Mouse (Mus musculus): ENCODE results near the gene Frmpd2.

Gene Frmpd2

DNA sequence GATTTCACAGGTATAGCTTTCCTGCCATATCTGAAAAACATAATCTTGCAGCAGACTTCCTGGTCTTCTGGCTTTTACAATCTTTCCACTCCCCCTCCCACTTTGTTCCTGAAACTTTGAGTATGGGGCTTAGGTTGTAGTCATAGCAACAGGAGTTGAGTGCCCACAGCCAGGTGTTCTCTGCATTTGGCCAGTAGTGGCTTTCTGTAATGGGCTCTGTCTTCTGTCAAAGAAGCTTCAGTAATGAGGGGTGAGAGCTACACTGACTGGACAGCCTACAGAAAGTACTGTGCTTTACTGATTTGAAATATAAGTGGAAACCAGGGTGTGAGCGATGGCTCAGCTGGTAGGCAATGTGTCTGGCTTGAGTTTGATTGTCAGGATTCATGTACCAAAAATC is 37.2 kb downstream of the Frmpd2 start:
- no peak for DNase-seq (ENCODE audit: low spot score)

GRCm38 (mm10) chr14:33513877-33514276 is 42.4 kb downstream of the Frmpd2 start:
- no peak for DNase-seq (ENCODE audit: low spot score)

DNA sequence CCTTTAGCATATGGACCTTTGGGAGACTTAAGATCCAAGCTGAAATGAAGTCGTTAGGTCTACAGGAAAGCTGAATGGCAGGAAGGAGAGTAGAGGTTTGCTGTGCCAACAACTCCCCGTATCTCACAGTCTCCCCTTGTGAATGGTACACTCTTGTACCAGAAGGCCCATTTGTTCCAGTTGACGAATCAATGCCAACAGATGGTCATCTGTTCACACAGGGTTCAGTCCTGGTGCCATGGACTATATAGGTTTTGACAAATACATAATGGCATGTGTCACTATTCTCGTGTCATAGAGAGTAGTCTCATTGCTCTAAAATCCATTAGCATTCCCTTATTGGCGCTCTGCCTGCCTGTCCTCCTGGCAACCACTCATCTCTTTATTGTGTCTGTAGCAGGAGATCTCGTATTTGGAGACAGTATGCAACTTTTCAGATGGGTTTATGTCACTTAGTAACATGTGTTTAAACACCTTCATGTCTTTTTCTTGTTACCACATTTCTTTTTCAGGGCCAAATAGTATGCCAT is 43.3 kb downstream of the Frmpd2 start:
- DNase-seq (ENCODE audit: low spot score): no peak

- DNase-seq (ENCODE audit: low spot score): no peak
These were observed 50.0 kb downstream of the Frmpd2 start for GRCm38 (mm10) chr14:33521538-33521937.

DNA sequence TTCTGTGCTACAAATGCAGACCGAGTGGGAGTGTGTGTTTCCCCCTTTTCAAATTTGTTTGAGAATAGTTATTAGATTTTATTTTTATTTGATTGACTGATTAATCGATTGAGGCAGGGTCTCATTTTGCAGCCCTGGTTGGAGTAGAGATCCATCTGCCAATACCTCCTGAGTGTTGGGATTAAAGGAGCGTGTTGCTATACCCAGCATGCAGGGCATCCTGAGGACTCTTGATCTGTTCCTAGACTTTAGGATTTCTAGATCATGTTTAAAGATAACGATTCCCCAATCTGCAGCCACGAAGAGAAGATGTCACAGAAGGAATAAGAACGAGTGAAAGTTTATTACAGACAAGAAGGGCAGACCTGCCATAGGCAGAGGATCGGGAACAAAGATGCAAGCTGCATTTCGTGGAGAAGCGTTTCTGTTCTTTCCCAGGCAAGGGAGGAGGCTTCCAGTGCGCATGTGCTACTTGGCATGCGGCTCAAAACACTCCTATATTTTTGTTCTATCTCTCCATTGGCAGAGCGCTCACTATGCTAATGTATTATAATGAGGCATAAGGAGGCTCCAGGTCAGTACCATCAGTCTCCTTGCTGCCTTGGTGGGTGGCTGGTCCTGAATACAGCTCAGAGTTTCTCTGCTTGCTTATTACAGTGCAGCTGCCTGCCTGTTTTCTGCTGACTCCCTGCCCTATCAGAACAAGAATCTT is 53.9 kb downstream of the Frmpd2 start:
- DNase-seq (ENCODE audit: low spot score): no peak

DNA sequence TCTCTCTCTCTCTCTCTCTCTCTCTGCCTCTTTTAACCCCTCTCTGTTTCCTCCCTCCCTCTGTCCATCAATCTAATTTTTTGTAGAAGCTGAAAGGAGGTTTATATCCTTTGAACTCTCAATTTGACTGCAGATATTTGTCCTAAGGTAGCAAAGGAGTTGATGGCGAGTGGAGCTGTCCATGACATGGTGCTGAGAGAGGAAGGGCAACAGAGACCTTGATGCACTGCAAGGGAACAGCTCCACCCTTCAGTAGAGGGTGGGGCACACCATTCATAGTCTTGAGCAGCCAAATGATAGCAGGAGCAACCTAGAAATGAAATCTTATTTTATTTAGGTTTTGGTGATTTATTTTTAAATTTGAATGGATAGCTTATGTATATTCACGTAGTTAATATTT is 55.1 kb downstream of the Frmpd2 start:
- DNase-seq (ENCODE audit: low spot score): no peak

- no peak for DNase-seq (ENCODE audit: low spot score)
These were observed 56.4 kb downstream of the Frmpd2 start for GRCm38 (mm10) chr14:33527938-33528337.

DNA sequence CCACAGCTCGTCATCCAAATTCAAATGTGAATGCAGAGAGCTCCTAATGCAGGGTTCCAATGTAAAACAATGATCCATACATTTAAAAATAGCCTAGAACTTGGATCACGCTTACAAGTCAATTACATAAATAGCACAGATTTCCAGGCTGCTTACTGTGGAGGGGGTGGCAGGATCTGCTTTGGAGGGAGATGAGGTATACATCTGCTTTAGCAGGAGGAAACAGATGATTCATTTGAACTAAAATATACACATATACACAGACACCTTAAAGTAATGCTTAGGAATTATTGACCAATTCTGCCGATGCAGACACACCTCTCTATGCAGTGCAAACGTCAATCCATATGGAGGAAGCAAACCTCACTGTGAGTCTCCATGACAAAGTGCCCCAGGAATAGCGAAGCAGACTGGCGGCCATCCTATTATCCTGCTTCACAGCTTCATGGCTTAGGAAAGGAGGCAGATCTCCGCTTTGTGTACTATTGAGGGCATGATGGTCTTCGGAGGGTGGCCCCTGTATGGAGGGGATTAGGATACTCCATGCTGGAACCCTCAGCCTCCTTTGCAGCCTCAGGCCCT is 59.9 kb downstream of the Frmpd2 start:
- no peak for DNase-seq (ENCODE audit: low spot score)

- DNase-seq (ENCODE audit: low spot score): no peak
These were observed 61.3 kb downstream of the Frmpd2 start for GRCm38 (mm10) chr14:33532792-33533191.

DNA sequence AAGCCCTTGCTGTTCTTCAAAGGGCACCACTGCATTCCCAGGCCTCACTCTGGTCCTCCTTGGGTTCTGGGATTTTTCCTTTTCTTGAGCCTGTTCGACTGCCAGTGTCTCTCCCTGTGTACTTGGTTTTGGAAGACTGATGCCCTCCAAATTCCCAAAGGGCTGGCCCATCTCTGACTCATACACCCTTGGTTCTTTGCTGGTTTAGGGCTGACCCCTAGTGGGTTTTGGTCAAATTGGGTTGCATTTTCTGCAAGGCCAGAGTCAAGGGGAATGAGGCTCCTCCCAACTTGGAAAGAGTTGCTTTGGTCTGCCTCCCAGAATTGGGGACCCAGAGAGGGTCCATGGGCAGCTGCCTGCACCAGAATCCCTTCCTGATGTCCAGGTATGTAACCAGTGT is 62.0 kb downstream of the Frmpd2 start:
- DNase-seq (ENCODE audit: low spot score): no peak

DNA sequence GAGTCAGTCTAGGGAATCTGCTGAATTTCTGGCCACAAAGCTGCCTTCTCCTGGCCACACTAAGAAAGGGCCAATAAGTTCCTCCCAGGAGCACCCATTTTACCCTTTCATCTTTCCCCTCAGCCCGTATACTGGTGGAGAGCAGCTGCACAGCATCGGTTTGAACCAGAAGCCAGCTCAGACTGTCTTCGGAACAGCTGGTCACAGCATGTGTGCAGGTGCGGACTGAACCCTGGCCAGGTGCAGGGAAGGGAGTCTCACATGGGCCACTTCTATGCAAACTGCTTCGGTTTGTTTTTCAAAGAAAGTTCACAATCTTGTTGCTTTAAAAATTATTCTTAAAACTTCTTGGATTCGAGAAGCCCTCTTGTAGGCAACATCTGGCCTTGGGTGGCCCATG is 63.8 kb downstream of the Frmpd2 start:
- DNase-seq (ENCODE audit: low spot score): no peak

GRCm38 (mm10) chr14:33539559-33540167 is 68.2 kb downstream of the Frmpd2 start:
- DNase-seq (ENCODE audit: low spot score): no peak

DNA sequence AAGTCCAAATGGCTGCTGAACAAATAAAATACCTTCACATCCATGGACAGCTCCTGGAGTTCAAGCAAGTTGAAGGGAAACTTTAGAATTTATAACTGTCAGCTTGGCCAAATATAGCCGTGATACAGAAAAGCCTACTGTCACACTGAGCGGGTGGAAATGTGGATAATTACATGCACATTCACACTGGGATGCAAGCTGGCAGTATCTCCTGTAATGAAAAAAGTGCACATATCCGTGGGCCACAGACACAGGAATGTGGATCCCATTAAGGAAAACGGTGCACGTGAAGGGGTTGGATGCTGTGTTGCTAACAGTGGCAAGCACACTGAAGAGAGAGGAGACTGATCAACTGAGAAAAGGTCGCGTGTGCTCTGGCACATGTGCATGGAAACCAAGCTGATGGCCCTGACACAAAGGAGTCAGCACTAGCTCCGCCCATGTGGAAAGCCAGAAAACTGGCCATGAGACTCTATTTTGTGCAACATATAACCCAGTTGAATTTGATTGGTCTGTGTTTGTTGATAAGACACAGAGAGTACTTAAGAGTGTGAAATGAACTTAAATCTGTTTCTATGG is 74.2 kb downstream of the Frmpd2 start:
- no peak for DNase-seq (ENCODE audit: low spot score)

DNA sequence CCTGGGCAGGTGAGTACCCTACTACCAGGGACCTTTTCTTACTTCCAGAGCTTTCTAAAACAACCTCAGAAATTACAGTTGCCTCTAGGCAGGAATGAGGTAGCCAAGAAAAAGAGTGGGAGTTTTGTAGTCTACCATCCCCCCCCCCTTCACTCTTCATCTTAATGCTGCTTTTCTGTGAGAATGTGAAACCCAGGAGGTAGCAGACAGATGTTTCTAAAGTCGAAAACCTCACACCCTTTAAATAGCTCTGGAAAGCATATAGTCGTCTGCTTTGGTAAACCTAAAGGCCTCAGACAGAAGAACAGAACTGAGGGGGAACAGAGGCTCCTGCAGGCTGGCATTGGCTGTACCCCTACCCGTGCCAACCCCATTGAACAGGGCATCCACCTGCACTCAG is 77.2 kb downstream of the Frmpd2 start:
- no peak for DNase-seq (ENCODE audit: low spot score)

DNA sequence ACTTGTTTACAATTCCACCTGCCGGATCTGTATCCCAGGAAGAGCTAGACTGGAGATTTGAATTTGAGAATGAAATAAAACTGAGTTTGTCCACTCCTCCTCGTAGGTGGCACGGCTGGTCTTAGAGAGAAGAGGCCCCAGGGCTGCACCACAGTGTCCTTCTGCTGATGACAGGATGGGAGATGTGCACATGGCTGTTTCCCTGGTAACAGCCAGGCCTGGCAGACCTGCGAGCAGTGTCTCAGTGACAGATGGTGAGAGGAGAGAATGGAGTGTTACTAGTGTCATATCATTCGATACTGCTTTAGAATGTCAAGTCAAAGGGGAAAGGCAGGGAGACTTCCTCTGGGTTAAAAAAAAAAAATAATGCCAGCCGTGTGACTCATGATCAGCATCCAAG is 78.4 kb downstream of the Frmpd2 start:
- no peak for DNase-seq (ENCODE audit: low spot score)

- no peak for DNase-seq (ENCODE audit: low spot score)
These were observed 99.2 kb downstream of the Frmpd2 start for GRCm38 (mm10) chr14:33570737-33571136.

- no peak for DNase-seq (ENCODE audit: low spot score)
These were observed 102.1 kb downstream of the Frmpd2 start for GRCm38 (mm10) chr14:33573643-33574042.

- DNase-seq (ENCODE audit: low spot score): no peak
These were observed 108.4 kb downstream of the Frmpd2 start for GRCm38 (mm10) chr14:33579771-33580484.

DNA sequence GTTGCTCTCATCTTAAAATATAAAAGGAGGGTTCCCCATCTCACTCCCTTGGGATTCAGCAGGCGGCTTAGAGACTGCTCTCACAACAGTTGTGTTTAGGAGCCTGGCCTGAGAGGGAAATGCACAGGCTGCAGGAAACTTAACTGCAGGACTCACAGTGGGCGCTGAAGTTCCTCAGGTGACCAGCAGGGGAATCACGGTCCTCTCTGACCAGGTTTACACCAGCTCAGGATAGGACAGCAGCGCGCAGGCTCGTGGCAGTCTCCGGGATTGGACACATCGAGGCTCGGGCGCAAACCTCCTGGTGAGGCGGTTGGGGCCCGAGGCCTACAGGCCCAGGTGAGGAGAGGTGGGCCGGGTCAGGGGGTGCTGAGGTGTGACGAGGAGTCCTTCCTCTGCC is 117.5 kb downstream of the Frmpd2 start, which contains the start of gene Ptpn20:
Gene Ptpn20 (plus strand): TSS at position 257 of the 400 bp plus-strand sequence.
- DNase-seq (ENCODE audit: low spot score): no peak

DNA sequence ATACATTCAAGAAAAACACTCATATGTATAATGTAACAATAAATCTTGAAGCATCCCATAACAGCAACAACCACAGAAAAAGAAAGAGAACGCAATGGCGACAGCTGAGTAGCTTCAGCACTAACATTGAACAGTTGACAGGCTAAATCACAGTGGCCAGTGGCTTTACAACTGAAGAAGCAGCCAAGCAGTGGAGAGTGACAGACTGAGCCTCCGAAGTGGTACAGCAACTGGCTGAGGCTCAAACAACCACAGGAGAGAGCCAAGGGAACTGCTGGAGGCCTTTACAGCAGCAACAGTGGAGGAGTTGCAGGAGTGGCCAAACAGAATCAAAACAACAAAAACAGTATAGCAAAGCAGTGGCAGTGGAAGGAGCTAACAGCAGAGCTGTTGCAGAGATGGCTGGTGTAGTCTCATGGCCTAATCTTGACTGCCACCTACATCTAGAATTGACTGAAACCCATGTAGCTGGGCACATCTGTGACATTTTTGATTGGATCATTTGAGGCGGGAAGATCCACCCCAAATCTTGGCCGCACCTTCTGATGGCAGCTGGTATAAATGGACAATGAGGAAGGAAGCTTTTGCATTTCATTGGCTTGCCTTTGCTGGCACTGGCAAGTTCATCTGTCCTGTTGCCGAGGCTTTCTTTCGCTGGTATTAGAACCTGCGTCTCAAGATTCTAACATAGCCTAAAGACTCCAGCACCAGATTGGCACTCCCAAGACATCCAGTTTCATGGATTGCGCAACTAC is 127.1 kb downstream of the Frmpd2 start:
- no peak for DNase-seq (ENCODE audit: low spot score)

GRCm38 (mm10) chr14:33607431-33607830 is 135.9 kb downstream of the Frmpd2 start:
- DNase-seq (ENCODE audit: low spot score): no peak
